Mouse (Mus musculus) heart, embryonic 14.5 days (tissue): ENCODE results near the gene Atxn7l3. TPM values are rescaled to one million over a fixed set of nuclear protein-coding genes. Genes with fewer than 3 reads are reported as not detected.

Experiments used
- ATAC-seq: fragments of 200-750 bp; cut with Nextera tagmentation; 2 replicates; pipeline ENCODE4 v1.8.0; 2017; ENCODE audit warnings: low read depth, moderate TSS enrichment; ENCODE audit not compliant: insufficient number of reproducible peaks, insufficient read depth, low FRiP score
- H3K27ac ChIP-seq, 2 experiments: fragments of 200-500 bp in 1 of 2; fragments of 300-500 bp in 1 of 2; sonication (generic) in 1 of 2; replicated peaks in 1 of 2; 2 replicates each; pipeline ENCODE4 v1.5.1; 2012 to 2014; ENCODE audit warnings: low read depth in 2 of 2, low read length in 2 of 2, control low read depth in 1 of 2, mild to moderate bottlenecking in 1 of 2, mixed read lengths in 1 of 2; ENCODE audit not compliant: control insufficient read depth in 1 of 2, insufficient read depth in 1 of 2
- H3K27me3 ChIP-seq: fragments of 300-500 bp; sonication (generic); 2 replicates; pipeline ENCODE4 v1.6.1; 2014; ENCODE audit warnings: mild to moderate bottlenecking, low read length, control low read depth; ENCODE audit not compliant: control insufficient read depth, insufficient read depth
- H3K36me3 ChIP-seq: fragments of 300-500 bp; sonication (generic); 2 replicates; pipeline ENCODE4 v1.6.1; 2014; ENCODE audit warnings: mild to moderate bottlenecking, control low read depth, low read length, mixed read lengths; ENCODE audit not compliant: control insufficient read depth, insufficient read depth
- H3K4me1 ChIP-seq, 2 experiments: fragments of 200-500 bp in 1 of 2; fragments of 300-500 bp in 1 of 2; sonication (generic) in 1 of 2; 2 replicates each; pipeline ENCODE4 v1.6.1; 2012 to 2014; ENCODE audit warnings: low read length in 2 of 2, control low read depth in 1 of 2, mixed read lengths in 1 of 2; ENCODE audit not compliant: control insufficient read depth in 2 of 2, insufficient read depth in 2 of 2
- H3K4me2 ChIP-seq: fragments of 300-500 bp; sonication (generic); 2 replicates; pipeline ENCODE4 v1.6.1; 2014; ENCODE audit warnings: mild to moderate bottlenecking, low read length
- H3K4me3 ChIP-seq, 2 experiments: fragments of 200-500 bp in 1 of 2; fragments of 300-500 bp in 1 of 2; sonication (generic) in 1 of 2; 2 replicates each; pipeline ENCODE4 v1.5.1; 2012 to 2014; ENCODE audit warnings: low read length in 2 of 2, mild to moderate bottlenecking in 2 of 2, control low read depth in 1 of 2, low read depth in 1 of 2, moderate library complexity in 1 of 2; ENCODE audit not compliant: control insufficient read depth in 1 of 2, insufficient read depth in 1 of 2
- H3K9ac ChIP-seq: fragments of 300-500 bp; sonication (generic); 2 replicates; pipeline ENCODE4 v1.6.1; 2014; ENCODE audit warnings: mild to moderate bottlenecking, low read length
- H3K9me3 ChIP-seq: fragments of 300-500 bp; sonication (generic); 2 replicates; pipeline ENCODE4 v1.6.1; 2016; ENCODE audit warnings: low read length, control low read depth; ENCODE audit not compliant: control insufficient read depth
- WGBS: fragments of 180-500 bp; shearing (Covaris S2); extraction: QIAGEN DNeasy Blood & Tissue Kit; methylation state at CpG from one replicate; pipeline ENCODE4 v1.1.7; 2014; 5-methylcytosine and 5-hydroxymethylcytosine counted together
- polyA plus RNA-seq: library from polyadenylated mRNA; unstranded; fragments of >200 nt; fragmentation: Nextera tagmentation; extraction: Ambion mirVana; gene quantifications from 2 replicates; pipeline ENCODE4 v1.2.1, GENCODE M21; 2014

Gene Atxn7l3
- polyA plus RNA-seq, 1 experiment from 2014 or later: 10.6 TPM

- under 1% methylated on average over 73 of the region's 84 CpGs for WGBS
- Histone ChIP-seq H3K27me3 (no peaks in the 10 kb centered on the region), H3K4me1 (peaks cover 3 to 23% of the 10 kb centered on the region in 2 experiments), H3K4me3 (peak overlapping the region; percentile 96 to 100), H3K27ac (peak overlapping the region; percentile 97 to 99), H3K36me3 (peaks cover 18% of the 10 kb centered on the region), H3K4me2 (peak overlapping the region; percentile 87), H3K9me3 (no peaks in the 10 kb centered on the region), H3K9ac (peak overlapping the region; percentile 100)
- no peak for ATAC-seq
These were observed 22.4 kb upstream of the Atxn7l3 start for GRCm38 (mm10) chr11:102318576-102319409.

- Histone ChIP-seq H3K4me3 (peak overlapping the region; percentile 96 to 100), H3K36me3 (peaks cover 26% of the 10 kb centered on the region), H3K9ac (peak overlapping the region; percentile 100), H3K4me1 (peaks cover 3 to 23% of the 10 kb centered on the region in 2 experiments), H3K4me2 (peak overlapping the region; percentile 87), H3K27me3 (no peaks in the 10 kb centered on the region), H3K27ac (peak overlapping the region; percentile 97 to 99), H3K9me3 (no peaks in the 10 kb centered on the region)
- WGBS: 1% methylated on average over 44 of the region's 77 CpGs
- ATAC-seq: peak; percentile 49
These were observed 21.6 kb upstream of the Atxn7l3 start for GRCm38 (mm10) chr11:102317901-102318575.

- Histone ChIP-seq H3K36me3 (peaks cover 32% of the 10 kb centered on the region), H3K9me3 (no peaks in the 10 kb centered on the region), H3K27ac (peak overlapping the region; percentile 77 to 99), H3K4me1 (peaks cover 3 to 23% of the 10 kb centered on the region in 2 experiments), H3K9ac (peak overlapping the region; percentile 100), H3K4me2 (peak overlapping the region; percentile 87), H3K4me3 (peak overlapping the region; percentile 64 to 100), H3K27me3 (no peaks in the 10 kb centered on the region)
- ATAC-seq: 0 out of 2 replicates have a peak, but pooled peaks have one; percentile 18
- 1% methylated on average over 28 of the region's 87 CpGs for WGBS
These were observed 21.0 kb upstream of the Atxn7l3 start for GRCm38 (mm10) chr11:102317298-102317900.

GRCm38 (mm10) chr11:102316572-102317297 lies 20.3 kb upstream of the Atxn7l3 start:
- peak overlapping the region; percentile 64 to 100 for H3K4me3 ChIP-seq
- ATAC-seq: peak; percentile 49
- peak overlapping the region; percentile 77 to 99 for H3K27ac ChIP-seq
- peaks cover 39% of the 10 kb centered on the region for H3K36me3 ChIP-seq
- peak overlapping the region; percentile 100 for H3K9ac ChIP-seq
- under 1% methylated on average over 53 of the region's 80 CpGs for WGBS
- H3K27me3 ChIP-seq: no peaks in the 10 kb centered on the region
- H3K4me1 ChIP-seq: peaks cover 3 to 23% of the 10 kb centered on the region in 2 experiments
- no peaks in the 10 kb centered on the region for H3K9me3 ChIP-seq
- H3K4me2 ChIP-seq: peak overlapping the region; percentile 87

GRCm38 (mm10) chr11:102315690-102316571 lies 19.5 kb upstream of the Atxn7l3 start:
- peak overlapping the region; percentile 64 to 100 for H3K4me3 ChIP-seq
- H3K27me3 ChIP-seq: no peaks in the 10 kb centered on the region
- peak overlapping the region; percentile 100 for H3K9ac ChIP-seq
- peaks cover 3 to 23% of the 10 kb centered on the region in 2 experiments for H3K4me1 ChIP-seq
- no peaks in the 10 kb centered on the region for H3K9me3 ChIP-seq
- H3K36me3 ChIP-seq: peaks cover 45% of the 10 kb centered on the region
- H3K27ac ChIP-seq: peak overlapping the region; percentile 61 to 99
- 20% methylated on average over 14 of the region's 14 CpGs for WGBS
- peak overlapping the region; percentile 87 for H3K4me2 ChIP-seq
- no peak for ATAC-seq

DNA sequence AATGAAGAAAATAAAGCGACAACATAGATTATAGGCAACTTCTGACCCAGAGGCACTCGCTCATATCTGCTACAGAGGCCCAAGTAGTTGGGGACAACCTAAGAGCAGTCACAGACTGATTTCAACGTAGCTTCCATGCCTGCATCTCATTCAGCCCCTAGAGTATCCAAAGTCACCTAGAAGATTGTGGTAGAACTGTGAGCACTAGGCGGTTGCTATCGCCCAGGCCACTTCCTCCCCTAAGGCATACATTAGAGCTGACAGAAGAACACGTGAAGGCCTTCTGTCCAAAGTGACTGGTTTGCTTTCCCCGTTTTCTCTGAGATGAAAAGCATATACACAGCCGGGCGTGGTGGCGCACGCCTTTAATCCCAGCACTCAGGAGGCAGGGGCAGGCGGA lies 17.9 kb upstream of the Atxn7l3 start:
- no peak overlapping the region for H3K9ac ChIP-seq
- no peaks in the 10 kb centered on the region for H3K27me3 ChIP-seq
- H3K4me3 ChIP-seq: no peak overlapping the region
- no peaks in the 10 kb centered on the region for H3K9me3 ChIP-seq
- WGBS: 86% methylated on average over 12 of the region's 12 CpGs
- no peak overlapping the region for H3K4me2 ChIP-seq
- H3K36me3 ChIP-seq: peaks cover 61% of the 10 kb centered on the region
- ATAC-seq: no peak
- no peak overlapping the region for H3K27ac ChIP-seq
- peaks cover 4 to 27% of the 10 kb centered on the region in 2 experiments for H3K4me1 ChIP-seq
